Mouse (Mus musculus): Measurements from ENCODE around the gene Metap1. TPM values are rescaled to one million over a fixed set of nuclear protein-coding genes. Genes with fewer than 3 reads are reported as not detected.
"Not testable (repeated sequence)": the region's sequence is repeated elsewhere in the genome, so short reads cannot be mapped to it uniquely, and the experiment has no call there.

Metap1 gene
- polyA plus RNA-seq, 1 experiment from 2014 or later = 64.6 TPM

- Histone ChIP-seq H3K4me2 (replicated peaks; ENCODE audit: low read depth, low read length) (no peak overlapping the region), H3K36me3 (ENCODE audit: control insufficient read depth, insufficient read depth, low read length) (no peaks in the 10 kb centered on the region), H3K27me3 (ENCODE audit: control insufficient read depth, insufficient read depth, low read length) (no peaks in the 10 kb centered on the region), H3K27ac (ENCODE audit: low read depth, low read length) (no peak overlapping the region), H3K4me1 (replicated peaks; ENCODE audit: control insufficient read depth, insufficient read depth, low read length) (no peaks in the 10 kb centered on the region), H3K9me3 (ENCODE audit: control insufficient read depth, low read length) (no peaks in the 10 kb centered on the region), H3K4me3 (ENCODE audit: low read depth, low read length) (no peak overlapping the region), H3K9ac (ENCODE audit: low read depth, low read length) (no peak overlapping the region)
- ATAC-seq (ENCODE audit: low FRiP score) (no peak), DNase-seq (ENCODE audit: low spot score) (no peak)
- 90% methylated on average over 3 of the region's 3 CpGs for WGBS
Observed at GRCm38 (mm10) chr3:138493668-138494067, 4.4 kb upstream of the Metap1 start.

- Histone ChIP-seq H3K4me2 (replicated peaks; ENCODE audit: low read depth, low read length) (peak overlapping the region; percentile 29), H3K27ac (ENCODE audit: low read depth, low read length) (no peak overlapping the region), H3K4me3 (ENCODE audit: low read depth, low read length) (peak overlapping the region; percentile 91), H3K9ac (ENCODE audit: low read depth, low read length) (no peak overlapping the region; the same call in 1 of the 2 replicates), H3K4me1 (replicated peaks; ENCODE audit: control insufficient read depth, insufficient read depth, low read length) (no peaks in the 10 kb centered on the region), H3K9me3 (ENCODE audit: control insufficient read depth, low read length) (no peaks in the 10 kb centered on the region), H3K27me3 (ENCODE audit: control insufficient read depth, insufficient read depth, low read length) (no peaks in the 10 kb centered on the region), H3K36me3 (ENCODE audit: control insufficient read depth, insufficient read depth, low read length) (no peaks in the 10 kb centered on the region; the same call in 1 of the 2 replicates)
- DNase-seq (ENCODE audit: low spot score) = no peak
- ATAC-seq (ENCODE audit: low FRiP score) = peak; percentile 8; the same call in 1 of the 2 replicates
- 31% methylated on average over 6 of the region's 6 CpGs for WGBS
Observed at GRCm38 (mm10) chr3:138490034-138490337, 671 bp upstream of the Metap1 start.

GRCm38 (mm10) chr3:138488584-138489326 is 560 bp downstream of the Metap1 start:
- DNase-seq (ENCODE audit: low spot score) = peak; percentile 46
- under 1% methylated on average over 56 of the region's 61 CpGs for WGBS
- no peaks in the 10 kb centered on the region for H3K27me3 ChIP-seq (ENCODE audit: control insufficient read depth, insufficient read depth, low read length)
- no peaks in the 10 kb centered on the region for H3K9me3 ChIP-seq (ENCODE audit: control insufficient read depth, low read length)
- peak overlapping the region; percentile 84 for H3K9ac ChIP-seq (ENCODE audit: low read depth, low read length)
- H3K36me3 ChIP-seq (ENCODE audit: control insufficient read depth, insufficient read depth, low read length) = no peaks in the 10 kb centered on the region; the same call in 1 of the 2 replicates
- H3K4me2 ChIP-seq (replicated peaks; ENCODE audit: low read depth, low read length) = peak overlapping the region; percentile 41
- ATAC-seq (ENCODE audit: low FRiP score) = no peak; the same call in 1 of the 2 replicates
- H3K4me1 ChIP-seq (replicated peaks; ENCODE audit: control insufficient read depth, insufficient read depth, low read length) = no peaks in the 10 kb centered on the region
- peak overlapping the region; percentile 79 for H3K27ac ChIP-seq (ENCODE audit: low read depth, low read length)
- H3K4me3 ChIP-seq (ENCODE audit: low read depth, low read length) = peak overlapping the region; percentile 91

GRCm38 (mm10) chr3:138483240-138483639 is 6.1 kb downstream of the Metap1 start:
- 89% methylated on average over 2 of the region's 2 CpGs for WGBS
- no peak overlapping the region for H3K4me2 ChIP-seq (replicated peaks; ENCODE audit: low read depth, low read length)
- no peak for DNase-seq (ENCODE audit: low spot score)
- H3K36me3 ChIP-seq (ENCODE audit: control insufficient read depth, insufficient read depth, low read length) = peaks cover 3% of the 10 kb centered on the region; the same call in 1 of the 2 replicates
- ATAC-seq (ENCODE audit: low FRiP score) = no peak
- H3K9me3 ChIP-seq (ENCODE audit: control insufficient read depth, low read length) = no peaks in the 10 kb centered on the region
- H3K9ac ChIP-seq (ENCODE audit: low read depth, low read length) = no peak overlapping the region
- no peak overlapping the region for H3K27ac ChIP-seq (ENCODE audit: low read depth, low read length)
- H3K27me3 ChIP-seq (ENCODE audit: control insufficient read depth, insufficient read depth, low read length) = no peaks in the 10 kb centered on the region
- H3K4me1 ChIP-seq (replicated peaks; ENCODE audit: control insufficient read depth, insufficient read depth, low read length) = no peaks in the 10 kb centered on the region
- H3K4me3 ChIP-seq (ENCODE audit: low read depth, low read length) = no peak overlapping the region

- H3K36me3 ChIP-seq (ENCODE audit: control insufficient read depth, insufficient read depth, low read length) = peaks cover 3% of the 10 kb centered on the region; the same call in 1 of the 2 replicates
Observed at GRCm38 (mm10) chr3:138481526-138482284, 7.6 kb downstream of the Metap1 start.

GRCm38 (mm10) chr3:138479489-138479888 is 9.8 kb downstream of the Metap1 start:
- ATAC-seq (ENCODE audit: low FRiP score) (no peak), DNase-seq (ENCODE audit: low spot score) (no peak)
- no peaks in the 10 kb centered on the region for H3K27me3 ChIP-seq (ENCODE audit: control insufficient read depth, insufficient read depth, low read length)
- no peak overlapping the region for H3K9ac ChIP-seq (ENCODE audit: low read depth, low read length)
- no peak overlapping the region for H3K4me2 ChIP-seq (replicated peaks; ENCODE audit: low read depth, low read length)
- H3K4me1 ChIP-seq (replicated peaks; ENCODE audit: control insufficient read depth, insufficient read depth, low read length) = no peaks in the 10 kb centered on the region
- WGBS = 96% methylated on average over 8 of the region's 8 CpGs
- H3K27ac ChIP-seq (ENCODE audit: low read depth, low read length) = no peak overlapping the region
- H3K9me3 ChIP-seq (ENCODE audit: control insufficient read depth, low read length) = no peaks in the 10 kb centered on the region
- H3K4me3 ChIP-seq (ENCODE audit: low read depth, low read length) = no peak overlapping the region
- peaks cover 3% of the 10 kb centered on the region; the same call in 1 of the 2 replicates for H3K36me3 ChIP-seq (ENCODE audit: control insufficient read depth, insufficient read depth, low read length)

More at GRCm38 (mm10) chr3:138481526-138482284, 7.6 kb downstream of the Metap1 start:
- ATAC-seq (ENCODE audit: low FRiP score) (no peak), DNase-seq (ENCODE audit: low spot score) (no peak)
- no peaks in the 10 kb centered on the region for H3K4me1 ChIP-seq (replicated peaks; ENCODE audit: control insufficient read depth, insufficient read depth, low read length)
- H3K4me3 ChIP-seq (ENCODE audit: low read depth, low read length) = no peak overlapping the region
- H3K4me2 ChIP-seq (replicated peaks; ENCODE audit: low read depth, low read length) = no peak overlapping the region
- H3K9me3 ChIP-seq (ENCODE audit: control insufficient read depth, low read length) = no peaks in the 10 kb centered on the region
- no peak overlapping the region for H3K9ac ChIP-seq (ENCODE audit: low read depth, low read length)
- WGBS = 76% methylated on average over 14 of the region's 14 CpGs
- no peaks in the 10 kb centered on the region for H3K27me3 ChIP-seq (ENCODE audit: control insufficient read depth, insufficient read depth, low read length)
- H3K27ac ChIP-seq (ENCODE audit: low read depth, low read length) = no peak overlapping the region

- Histone ChIP-seq H3K4me2 (replicated peaks; ENCODE audit: low read depth, low read length) (no peak overlapping the region), H3K27me3 (ENCODE audit: control insufficient read depth, insufficient read depth, low read length) (no peaks in the 10 kb centered on the region), H3K4me1 (replicated peaks; ENCODE audit: control insufficient read depth, insufficient read depth, low read length) (no peaks in the 10 kb centered on the region), H3K9ac (ENCODE audit: low read depth, low read length) (no peak overlapping the region), H3K9me3 (ENCODE audit: control insufficient read depth, low read length) (no peaks in the 10 kb centered on the region), H3K27ac (ENCODE audit: low read depth, low read length) (no peak overlapping the region), H3K4me3 (ENCODE audit: low read depth, low read length) (no peak overlapping the region), H3K36me3 (ENCODE audit: control insufficient read depth, insufficient read depth, low read length) (no peaks in the 10 kb centered on the region)
- WGBS = 85% methylated on average over 3 of the region's 3 CpGs
- ATAC-seq (ENCODE audit: low FRiP score) (no peak), DNase-seq (ENCODE audit: low spot score) (no peak)
Observed at GRCm38 (mm10) chr3:138471066-138471465, 18.2 kb downstream of the Metap1 start.

- not testable (repeated sequence) for H3K27me3 ChIP-seq (ENCODE audit: control insufficient read depth, insufficient read depth, low read length); DNase-seq (ENCODE audit: low spot score); H3K9ac ChIP-seq (ENCODE audit: low read depth, low read length); H3K4me2 ChIP-seq (replicated peaks; ENCODE audit: low read depth, low read length); H3K4me1 ChIP-seq (replicated peaks; ENCODE audit: control insufficient read depth, insufficient read depth, low read length); ATAC-seq (ENCODE audit: low FRiP score); H3K36me3 ChIP-seq (ENCODE audit: control insufficient read depth, insufficient read depth, low read length); H3K4me3 ChIP-seq (ENCODE audit: low read depth, low read length); H3K9me3 ChIP-seq (ENCODE audit: control insufficient read depth, low read length); H3K27ac ChIP-seq (ENCODE audit: low read depth, low read length)
- 91% methylated on average over 1 of the region's 1 CpGs for WGBS
Observed at GRCm38 (mm10) chr3:138466656-138467055, 22.7 kb downstream of the Metap1 start.
